Mouse (Mus musculus) R1 (cell line): ENCODE results near the gene Dnttip2.

ENCODE experiments used
- DNase-seq: peaks from one replicate; pipeline ENCODE4 v3.0.0-alpha.2; 2018; ENCODE audit warnings: low read depth, low spot score

The Dnttip2 gene

DNA sequence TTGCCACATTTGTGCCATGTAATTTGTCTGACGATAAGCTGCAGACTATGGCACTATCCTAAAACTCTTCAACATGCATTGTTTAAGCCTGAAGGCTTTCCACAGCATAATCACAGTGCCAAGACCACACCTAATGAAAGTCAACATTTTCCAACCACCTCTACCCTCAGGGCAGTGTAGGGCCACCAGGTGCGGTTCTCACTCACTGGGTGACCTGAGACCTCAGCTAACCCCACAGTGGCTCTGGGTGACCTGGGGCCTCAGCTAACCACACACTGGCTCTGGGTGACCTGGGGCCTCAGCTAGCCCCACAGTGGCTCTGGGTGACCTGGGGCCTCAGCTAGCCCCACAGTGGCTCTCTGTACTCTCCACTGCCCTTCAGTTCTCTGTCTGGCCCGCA, 50.3 kb downstream of the Dnttip2 start:
- no peak for DNase-seq

DNA sequence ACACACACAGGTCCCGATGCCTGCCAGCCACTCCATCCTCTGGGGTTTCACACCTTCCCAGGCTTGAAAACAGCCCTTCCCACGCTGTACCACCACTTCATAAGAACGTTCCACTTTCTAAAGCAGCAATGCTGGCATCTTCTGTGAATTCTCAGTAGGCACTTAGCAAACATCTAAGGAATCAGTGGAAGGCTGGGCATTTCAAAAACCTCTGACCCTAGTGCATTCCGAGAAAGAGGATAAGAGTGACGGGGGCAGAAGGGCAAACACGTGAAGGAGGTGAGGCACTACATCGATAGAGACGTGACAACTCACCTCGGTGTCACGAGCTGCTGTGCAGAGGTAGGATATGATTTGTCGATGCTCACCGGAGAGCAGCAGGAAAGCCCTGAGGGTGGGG, 56.3 kb downstream of the Dnttip2 start:
- no peak for DNase-seq

DNA sequence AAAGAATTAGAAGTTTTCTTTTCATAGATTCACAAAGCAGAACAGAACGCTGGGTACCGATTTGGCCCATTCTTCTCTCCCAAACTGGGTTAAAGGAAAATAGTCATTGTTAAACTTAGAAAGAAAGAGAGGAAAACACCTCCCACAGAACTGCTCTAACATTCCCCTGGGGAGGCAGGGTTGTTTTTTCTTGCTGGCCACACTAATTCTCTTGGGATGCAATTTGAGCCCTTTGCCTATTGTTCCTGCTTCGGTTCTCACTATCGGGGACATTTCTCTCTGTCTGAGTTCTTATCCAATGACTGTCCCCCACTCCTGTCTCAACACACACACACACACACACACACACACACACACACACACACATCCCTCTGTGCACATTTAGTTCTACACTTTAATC, 59.3 kb downstream of the Dnttip2 start:
- no peak for DNase-seq

DNA sequence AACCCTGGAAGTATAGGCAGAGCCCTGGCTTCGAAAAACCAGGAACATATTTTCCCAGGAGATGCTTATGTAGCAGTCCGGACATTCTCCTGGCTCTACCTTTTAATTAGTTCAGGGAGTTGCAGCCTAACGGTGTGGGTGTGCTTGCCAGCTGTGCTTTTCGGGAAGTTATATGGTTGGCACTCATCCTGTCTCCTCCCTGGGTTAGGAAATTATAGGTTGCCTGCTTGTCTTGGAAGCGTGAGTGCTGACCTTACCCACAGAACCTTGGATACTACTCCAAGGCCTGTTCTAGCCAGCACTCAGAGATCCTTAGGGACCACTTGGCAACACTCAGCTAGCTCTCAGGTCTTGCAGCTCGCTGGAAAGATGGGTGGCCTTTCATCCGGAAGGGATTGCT, 59.7 kb downstream of the Dnttip2 start:
- DNase-seq, result no peak

DNA sequence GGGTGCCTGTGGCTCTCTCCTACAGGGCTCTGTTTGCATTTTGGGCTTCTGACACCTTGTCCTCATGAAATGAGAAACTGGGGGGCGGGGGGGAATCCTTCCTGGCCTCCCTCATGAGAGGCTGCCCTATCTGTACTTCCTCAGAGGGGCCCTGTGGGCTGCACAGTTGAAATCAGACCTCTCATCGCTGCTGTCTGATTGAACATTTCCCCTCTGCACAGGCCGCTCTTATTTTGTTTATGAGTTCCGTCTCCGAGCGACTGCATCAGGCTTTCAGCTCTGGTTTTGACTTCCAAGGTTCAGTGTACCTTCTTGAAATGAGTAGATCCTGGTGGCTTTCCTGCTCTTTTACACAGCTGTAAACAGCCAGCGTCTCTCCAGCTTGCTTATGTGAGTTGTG, 60.2 kb downstream of the Dnttip2 start:
- no peak for DNase-seq
